ENCODE assay signal across 8 mouse cellular contexts in the genomic region with DNA sequence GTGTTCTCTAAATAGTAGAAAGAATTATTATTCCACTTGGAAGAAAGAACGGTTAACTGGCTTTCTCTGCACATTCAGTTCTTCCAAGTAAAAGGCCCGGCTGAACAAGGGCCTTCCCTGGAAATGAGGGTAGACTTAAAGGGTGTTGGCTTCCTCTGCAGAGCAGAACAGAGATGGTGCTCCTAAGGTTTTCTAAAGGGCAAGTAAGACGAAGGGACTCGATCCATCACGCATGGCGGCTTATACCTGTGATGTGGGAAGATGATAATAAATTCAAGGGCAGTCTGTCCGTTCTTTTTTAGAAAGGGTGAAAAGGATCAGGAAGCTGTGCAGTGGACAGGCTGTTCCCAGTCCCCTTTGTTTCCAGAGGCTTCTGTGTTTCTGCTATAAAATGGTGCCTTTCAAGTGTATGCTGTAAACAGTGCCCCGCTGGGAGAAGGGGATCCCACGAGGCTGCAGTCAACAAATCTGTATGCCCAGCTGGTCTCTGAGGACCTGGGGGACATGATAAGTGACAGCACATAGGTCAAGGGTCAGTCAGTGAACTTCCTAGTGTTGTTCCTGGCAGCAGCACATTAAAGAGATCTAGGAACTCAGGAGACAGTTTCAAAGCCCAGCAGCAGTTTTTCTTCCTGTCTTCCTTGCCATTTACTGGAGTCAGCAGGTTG. TPM values are rescaled to one million over a fixed set of nuclear protein-coding genes. Genes with fewer than 3 reads are reported as not detected.
A peak's percentile ranks its signal among the peaks of the same experiment; 100 is the strongest.
DNase-seq lines count a peak whose midpoint lies in the region; ATAC-seq lines count a peak whose summit lies in the region.

No protein-coding gene starts in this region.

- ATAC-seq in forebrain, embryonic 11.5 days (replicated peaks; ENCODE audit: low FRiP score): no peak
- ATAC-seq in forebrain, embryonic 16.5 days: no peak
- ATAC-seq in neural tube, embryonic 13.5 days (ENCODE audit: low read depth): peak; percentile 75

- no peaks in the 10 kb centered on the region for H3K36me3 ChIP-seq in forebrain, embryonic 11.5 days (ENCODE audit: control insufficient read depth, insufficient read depth, low read length)
- H3K36me3 ChIP-seq in forebrain, embryonic 16.5 days (ENCODE audit: control insufficient read depth, insufficient read depth): no peaks in the 10 kb centered on the region
- no peaks in the 10 kb centered on the region for H3K36me3 ChIP-seq in neural tube, embryonic 13.5 days

- no peaks in the 10 kb centered on the region for H3K27me3 ChIP-seq in forebrain, embryonic 11.5 days (ENCODE audit: control insufficient read depth, insufficient read depth, low read length)
- H3K27me3 ChIP-seq in forebrain, embryonic 16.5 days (replicated peaks; ENCODE audit: control insufficient read depth, insufficient read depth, low read length): no peaks in the 10 kb centered on the region
- no peaks in the 10 kb centered on the region for H3K27me3 ChIP-seq in neural tube, embryonic 13.5 days

- no peaks in the 10 kb centered on the region for H3K4me1 ChIP-seq in forebrain, embryonic 11.5 days (replicated peaks; ENCODE audit: control insufficient read depth, insufficient read depth, low read length)
- no peaks in the 10 kb centered on the region for H3K4me1 ChIP-seq in forebrain, embryonic 16.5 days (replicated peaks; ENCODE audit: control insufficient read depth, insufficient read depth, low read length)
- H3K4me1 ChIP-seq in neural tube, embryonic 13.5 days (replicated peaks): peaks cover 16% of the 10 kb centered on the region; the same call in 1 of the 2 replicates

- no peak overlapping the region for H3K27ac ChIP-seq in forebrain, embryonic 11.5 days (ENCODE audit: low read depth, low read length)
- no peak overlapping the region for H3K27ac ChIP-seq in forebrain, embryonic 16.5 days (ENCODE audit: low read length)
- peak overlapping the region; percentile 30; the same call in 1 of the 2 replicates for H3K27ac ChIP-seq in neural tube, embryonic 13.5 days (replicated peaks)

- intact Hi-C loops in heart, postnatal 36 days (cut with DNase I): no loop called here
- intact Hi-C loops in left cerebral cortex, postnatal 25 days (cut with DNase I): loop anchor here (1.0 kb wide), 1 partner anchor 38 kb away; no protein-coding TSS in a partner anchor

- DNase-seq in forebrain, embryonic 11.5 days (ENCODE audit: low spot score): peak; percentile 46
- peak; percentile 7 for DNase-seq in R1 (ENCODE audit: low read depth, low spot score)
- peak; percentile 16 to 33 for DNase-seq in heart, postnatal 36 days
- DNase-seq in left cerebral cortex, postnatal 25 days (ENCODE audit: low spot score in 2 of 2): peak; percentile 9 to 13
- DNase-seq in thymus, postnatal 0 days (ENCODE audit: low spot score): no peak
- DNase-seq in spleen, postnatal 10 days (ENCODE audit: low spot score in 2 of 2): no peak

- H3K4me2 ChIP-seq in forebrain, embryonic 11.5 days (ENCODE audit: low read depth, low read length, severe bottlenecking): no peak overlapping the region
- H3K4me2 ChIP-seq in forebrain, embryonic 16.5 days (ENCODE audit: low read length): no peak overlapping the region
- H3K4me2 ChIP-seq in neural tube, embryonic 13.5 days: no peak overlapping the region

- H3K9me3 ChIP-seq in forebrain, embryonic 11.5 days (ENCODE audit: control insufficient read depth, low read length): no peaks in the 10 kb centered on the region
- no peaks in the 10 kb centered on the region for H3K9me3 ChIP-seq in forebrain, embryonic 16.5 days (ENCODE audit: control insufficient read depth, low read length)
- no peaks in the 10 kb centered on the region for H3K9me3 ChIP-seq in neural tube, embryonic 13.5 days

- H3K4me3 ChIP-seq in forebrain, embryonic 11.5 days (ENCODE audit: low read depth, low read length): no peak overlapping the region
- no peak overlapping the region for H3K4me3 ChIP-seq in forebrain, embryonic 16.5 days (replicated peaks; ENCODE audit: low read length)
- no peak overlapping the region for H3K4me3 ChIP-seq in neural tube, embryonic 13.5 days

- WGBS in forebrain, embryonic 11.5 days: 47% methylated on average over 9 of the region's 9 CpGs
- WGBS in forebrain, embryonic 16.5 days: 50% methylated on average over 9 of the region's 9 CpGs
- 4% methylated on average over 9 of the region's 9 CpGs for WGBS in neural tube, embryonic 13.5 days

- H3K9ac ChIP-seq in forebrain, embryonic 11.5 days (ENCODE audit: low read length): no peak overlapping the region
- no peak overlapping the region for H3K9ac ChIP-seq in forebrain, embryonic 16.5 days (replicated peaks; ENCODE audit: low read depth, low read length)
- no peak overlapping the region for H3K9ac ChIP-seq in neural tube, embryonic 13.5 days

RNA-seq across cellular contexts. Expression of a gene that starts 36.0 kb away (rescaled TPM):
- polyA plus RNA-seq in forebrain, embryonic 11.5 days (2014; fragmentation: Nextera tagmentation; extraction: Ambion mirVana): 51.1 and 53.1 TPM in 2 replicates
- polyA plus RNA-seq in forebrain, embryonic 16.5 days (2015; fragmentation: Nextera tagmentation; extraction: Ambion mirVana): 66.2 and 93.0 TPM in 2 replicates
- total RNA-seq in heart, postnatal 36 days (2021): 100 to 1,000 TPM; 404 to 453 TPM
- 100 to 1,000 TPM; 309 to 364 TPM for total RNA-seq in left cerebral cortex, postnatal 25 days (2021)
- polyA plus RNA-seq in neural tube, embryonic 13.5 days (2015; fragmentation: Nextera tagmentation; extraction: Ambion mirVana): 145 and 158 TPM in 2 replicates
- polyA plus RNA-seq in thymus, postnatal 0 days (2015; fragmentation: Nextera tagmentation; extraction: Ambion mirVana): 151 and 156 TPM in 2 replicates

Comparison
In these comparisons a context has a peak if more than half of its experiments do, and no peak if none do; other contexts are left out.
1. DNase-seq: peak in forebrain, embryonic 11.5 days (single experiment), R1 (single experiment), heart, postnatal 36 days (2 of 2) and left cerebral cortex, postnatal 25 days (2 of 2); none in thymus, postnatal 0 days (single experiment) and spleen, postnatal 10 days (0 of 2).